Mouse (Mus musculus) lung, adult 2 months (tissue): ENCODE data around the gene Vmn2r2. TPM values are rescaled to one million over a fixed set of nuclear protein-coding genes. Genes with fewer than 3 reads are reported as not detected.

ENCODE experiments used
- DNase-seq: peaks from one replicate; pipeline ENCODE4 v3.0.0; 2022
- H3K4me1 ChIP-seq: fragments of 200-500 bp; 2 replicates; pipeline ENCODE4 v1.6.1; 2011; ENCODE audit warnings: low read length; ENCODE audit not compliant: control insufficient read depth, insufficient read depth
- H3K4me3 ChIP-seq: fragments of 200-500 bp; replicated peaks from 2 replicates; pipeline ENCODE3; 2011; ENCODE audit warnings: low read depth, mild to moderate bottlenecking, control low read depth, low read length; ENCODE audit errors: extremely low read depth
- CTCF ChIP-seq: fragments of 200-500 bp; IDR thresholded peaks from 2 replicates; pipeline ENCODE4 v1.5.1; 2011; ENCODE audit warnings: mild to moderate bottlenecking, low read length, control low read depth; ENCODE audit not compliant: insufficient read depth
- POLR2A ChIP-seq: fragments of 200-500 bp; IDR thresholded peaks from 2 replicates; pipeline ENCODE4 v1.6.1; 2011; ENCODE audit warnings: low read depth, mild to moderate bottlenecking, control low read depth, low read length, borderline replicate concordance; ENCODE audit errors: extremely low read depth
- WGBS: fragments of 180-500 bp; shearing (Covaris S2); methylation state at CpG from one replicate; pipeline ENCODE4 v1.1.7; 2018; 5-methylcytosine and 5-hydroxymethylcytosine counted together
- polyA plus RNA-seq: library from polyadenylated mRNA; depleted of rRNA; stranded (reverse); fragments of >200 nt; gene quantifications from 2 replicates; pipeline ENCODE4 v1.2.3, GENCODE M21; 2012; rRNA removed

The Vmn2r2 gene
- not detected in 2 replicates for polyA plus RNA-seq

DNA sequence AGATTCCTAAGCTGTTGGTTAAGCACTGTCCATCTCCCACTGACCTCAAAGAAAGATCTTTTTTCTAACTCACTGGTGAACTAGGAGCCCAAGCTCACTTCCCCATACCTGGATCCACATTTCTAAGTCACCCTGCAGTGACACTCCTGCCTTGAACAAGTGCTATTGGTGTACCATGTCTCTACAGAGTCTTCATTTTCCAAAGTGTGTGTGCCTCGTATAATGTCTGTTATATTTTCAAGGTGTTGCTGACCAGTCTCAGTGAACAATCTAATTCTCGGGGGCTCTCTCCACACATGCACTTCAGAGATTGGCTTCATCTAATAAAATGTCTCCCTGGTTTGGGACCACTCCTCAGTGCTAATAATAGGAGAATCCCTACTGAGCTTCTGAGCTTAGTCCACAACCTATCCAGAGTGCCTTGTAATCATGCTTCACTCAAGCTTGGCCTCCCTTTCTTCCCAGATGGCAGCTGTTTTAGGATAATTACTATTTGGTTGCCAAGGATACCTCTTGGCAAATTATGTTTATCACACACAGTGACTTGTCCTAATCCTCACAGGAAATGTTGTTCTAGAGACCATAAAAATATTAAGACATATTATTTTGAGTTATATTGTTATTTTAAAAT is at the start of gene Vmn2r2:
Gene Vmn2r2, minus strand, starts transcription at position 51 of the 631 bp plus-strand sequence.
- no peak for DNase-seq
- Histone ChIP-seq H3K4me3 (no peak within 1 kb of the TSS), H3K4me1 (no peaks in the 10 kb centered on the region)
- WGBS, result 90% methylated on average over 2 of the region's 2 CpGs
- TF ChIP-seq POLR2A (no peak), CTCF (no peak)

- no peak for DNase-seq
- H3K4me3 ChIP-seq, result no peak overlapping the region
- no peaks in the 10 kb centered on the region for H3K4me1 ChIP-seq
- no peak for TF ChIP-seq POLR2A
- no peak for TF ChIP-seq CTCF
- WGBS, result 79% methylated on average over 11 of the region's 11 CpGs
These were observed 28.2 kb downstream of the Vmn2r2 start for GRCm38 (mm10) chr3:64113352-64114046.

GRCm38 (mm10) chr3:64112707-64113106 is 29.0 kb downstream of the Vmn2r2 start:
- WGBS, result 65% methylated on average over 1 of the region's 1 CpGs
- DNase-seq, result no peak
- H3K4me3 ChIP-seq, result no peak overlapping the region
- TF ChIP-seq POLR2A (no peak), CTCF (no peak)
- H3K4me1 ChIP-seq, result no peaks in the 10 kb centered on the region

GRCm38 (mm10) chr3:64081247-64081646 is 60.5 kb downstream of the Vmn2r2 start, which contains the start of gene Vmn2r1:
Vmn2r1 (plus strand) TSS chr3:64081547.
- Histone ChIP-seq H3K4me1 (no peaks in the 10 kb centered on the region), H3K4me3 (no peak within 1 kb of the TSS)
- TF ChIP-seq POLR2A, result no peak
- TF ChIP-seq CTCF, result no peak
- DNase-seq, result no peak
- WGBS, result 70% methylated on average over 4 of the region's 4 CpGs

Other genes starting within 250 kb of the Vmn2r2 start
- gene Plch1, start 242.5 kb downstream of the Vmn2r2 start, polyA plus RNA-seq, result 0.83 and 1.2 TPM in 2 replicates
- 2.5 and 3.4 TPM in 2 replicates for gene E130311K13Rik, start 212.5 kb downstream of the Vmn2r2 start, polyA plus RNA-seq
- gene Slc33a1, start 177.2 kb downstream of the Vmn2r2 start, polyA plus RNA-seq, result 13.8 and 14.0 TPM in 2 replicates
- 1.9 and 2.9 TPM in 2 replicates for gene Gmps, start 165.8 kb downstream of the Vmn2r2 start, polyA plus RNA-seq
- gene Vmn2r1, start 60.4 kb downstream of the Vmn2r2 start, polyA plus RNA-seq, result 0.01 and 0.02 TPM in 2 replicates
- gene Vmn2r3, start 147.8 kb upstream of the Vmn2r2 start, polyA plus RNA-seq, result not detected in 2 replicates